Mouse (Mus musculus): ENCODE measurements around the gene Ascl2.

GRCm38 (mm10) chr7:143015755-143016423, 46.8 kb upstream of the Ascl2 start:
- TF ChIP-seq CTCF (conservative IDR thresholded peaks at IDR 0.05; ENCODE audit: insufficient read depth, insufficient read length, low read depth, low read length) (no peak), POLR2A (IDR thresholded peaks at IDR 0.05; ENCODE audit: low read depth, low read length) (no peak)
